Mouse (Mus musculus) forebrain, embryonic 16.5 days (tissue): ENCODE data around the gene Crb3. TPM values are rescaled to one million over a fixed set of nuclear protein-coding genes. Genes with fewer than 3 reads are reported as not detected.
A peak's percentile ranks its signal among the peaks of the same experiment; 100 is the strongest.

Source experiments
- ATAC-seq: fragments of 200-750 bp; cut with Nextera tagmentation; 2 replicates; pipeline ENCODE4 v1.8.0; 2017; ENCODE audit warnings: mild to moderate bottlenecking, moderate library complexity
- H3K27ac ChIP-seq: fragments of 300-500 bp; sonication (generic); 2 replicates; pipeline ENCODE4 v1.5.1; 2014; ENCODE audit warnings: low read length, control low read depth
- H3K27me3 ChIP-seq: fragments of 300-500 bp; sonication (generic); replicated peaks from 2 replicates; pipeline ENCODE4 v1.6.1; 2014; ENCODE audit warnings: low read length; ENCODE audit not compliant: control insufficient read depth, insufficient read depth
- H3K36me3 ChIP-seq: fragments of 300-500 bp; sonication (generic); 2 replicates; pipeline ENCODE4 v1.6.1; 2014; ENCODE audit not compliant: control insufficient read depth, insufficient read depth
- H3K4me1 ChIP-seq: fragments of 300-500 bp; sonication (generic); replicated peaks from 2 replicates; pipeline ENCODE4 v1.6.1; 2014; ENCODE audit warnings: low read length; ENCODE audit not compliant: control insufficient read depth, insufficient read depth
- H3K4me2 ChIP-seq: fragments of 300-500 bp; sonication (generic); 2 replicates; pipeline ENCODE4 v1.6.1; 2014; ENCODE audit warnings: mild to moderate bottlenecking, low read length, control low read depth
- H3K4me3 ChIP-seq: fragments of 300-500 bp; sonication (generic); replicated peaks from 2 replicates; pipeline ENCODE4 v1.5.1; 2014; ENCODE audit warnings: mild to moderate bottlenecking, low read length, control low read depth
- H3K9ac ChIP-seq: fragments of 300-500 bp; sonication (generic); replicated peaks from 2 replicates; pipeline ENCODE4 v1.6.1; 2014; ENCODE audit warnings: low read depth, low read length, control low read depth
- H3K9me3 ChIP-seq: fragments of 300-500 bp; sonication (generic); 2 replicates; pipeline ENCODE4 v1.6.1; 2016; ENCODE audit warnings: low read length; ENCODE audit not compliant: control insufficient read depth
- WGBS: fragments of 180-500 bp; shearing (Covaris S2); extraction: QIAGEN DNeasy Blood & Tissue Kit; methylation state at CpG from one replicate; pipeline ENCODE4 v1.1.7; 2014; 5-methylcytosine and 5-hydroxymethylcytosine counted together
- polyA plus RNA-seq: library from polyadenylated mRNA; unstranded; fragments of >200 nt; fragmentation: Nextera tagmentation; extraction: Ambion mirVana; gene quantifications from 2 replicates; pipeline ENCODE4 v1.2.1, GENCODE M21; 2015

Crb3 gene
- polyA plus RNA-seq, 1 experiment from 2014 or later, result 1.5 TPM

DNA sequence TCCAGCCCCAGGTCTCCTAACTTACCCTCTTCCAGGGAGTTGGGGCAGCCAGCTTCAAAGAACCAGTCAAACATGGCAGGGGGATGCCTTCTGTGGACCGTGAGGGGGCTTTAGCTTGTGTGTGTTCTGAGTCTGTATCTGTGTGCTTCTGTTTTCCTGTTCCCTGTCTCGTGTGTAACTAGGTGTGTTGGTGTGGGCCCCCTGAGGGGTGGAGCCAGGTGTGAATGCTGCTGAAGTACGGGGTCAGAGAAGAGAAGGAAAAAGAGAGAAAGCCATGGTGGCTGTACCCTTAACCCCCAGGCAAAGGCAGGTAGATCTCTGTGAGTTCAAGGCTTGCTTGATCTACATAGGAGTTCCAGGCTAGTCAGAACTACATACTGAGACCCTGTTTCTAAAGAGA lies 18.0 kb downstream of the Crb3 start:
- H3K4me2 ChIP-seq, result no peak overlapping the region
- no peak overlapping the region for H3K9ac ChIP-seq
- H3K36me3 ChIP-seq, result peaks cover 15% of the 10 kb centered on the region
- no peaks in the 10 kb centered on the region for H3K9me3 ChIP-seq
- ATAC-seq, result no peak
- no peak overlapping the region for H3K4me3 ChIP-seq
- H3K27ac ChIP-seq, result no peak overlapping the region
- H3K27me3 ChIP-seq, result no peaks in the 10 kb centered on the region
- no peaks in the 10 kb centered on the region for H3K4me1 ChIP-seq
- 57% methylated on average over 3 of the region's 3 CpGs for WGBS

DNA sequence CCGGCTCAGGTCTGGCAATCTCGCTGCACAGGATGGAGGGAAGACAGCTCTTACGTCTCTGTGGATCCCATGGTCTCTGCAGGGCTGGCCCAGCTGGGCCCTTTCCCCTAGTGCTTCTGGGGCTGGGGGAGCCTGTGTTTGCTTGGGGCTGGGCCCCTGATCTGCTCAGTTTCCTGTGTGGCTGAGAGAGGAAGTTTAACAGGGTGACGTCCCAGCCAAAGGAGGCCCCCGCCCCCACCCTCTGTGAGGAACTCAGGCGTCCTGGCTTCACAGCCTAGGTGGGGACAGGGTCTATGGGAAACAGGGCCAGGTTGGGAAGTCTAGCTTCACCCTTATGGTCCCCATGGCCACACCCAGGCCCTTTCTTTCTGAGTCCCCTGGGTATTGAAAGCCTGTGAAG lies 19.4 kb downstream of the Crb3 start, which contains the start of gene Dennd1c:
TSS of gene Dennd1c (minus strand) at position 179 of the 400 bp plus-strand sequence.
- WGBS, result 62% methylated on average over 6 of the region's 6 CpGs
- Histone ChIP-seq H3K27ac (no peak within 1 kb of the TSS), H3K36me3 (peaks cover 17% of the 10 kb centered on the region), H3K9ac (no peak within 1 kb of the TSS), H3K4me3 (no peak within 1 kb of the TSS), H3K27me3 (no peaks in the 10 kb centered on the region), H3K4me1 (no peaks in the 10 kb centered on the region), H3K4me2 (no peak within 1 kb of the TSS), H3K9me3 (no peaks in the 10 kb centered on the region)
- ATAC-seq, result peak; percentile 26; the same call in 1 of the 2 replicates

- WGBS, result 75% methylated on average over 3 of the region's 3 CpGs
- Histone ChIP-seq H3K27ac (no peak overlapping the region), H3K4me3 (no peak overlapping the region), H3K27me3 (no peaks in the 10 kb centered on the region), H3K4me1 (0 out of 2 replicates have a peak, but pooled peaks cover 7% of the 10 kb centered on the region), H3K36me3 (peaks cover 17% of the 10 kb centered on the region), H3K4me2 (no peak overlapping the region), H3K9me3 (no peaks in the 10 kb centered on the region), H3K9ac (no peak overlapping the region)
- no peak for ATAC-seq
These were observed 21.0 kb downstream of the Crb3 start for GRCm38 (mm10) chr17:57079919-57080318.

GRCm38 (mm10) chr17:57081234-57081842 lies 22.4 kb downstream of the Crb3 start:
- peaks cover 12% of the 10 kb centered on the region for H3K4me1 ChIP-seq
- H3K9ac ChIP-seq, result no peak overlapping the region
- 96% methylated on average over 31 of the region's 31 CpGs for WGBS
- H3K36me3 ChIP-seq, result peaks cover 17% of the 10 kb centered on the region
- H3K27ac ChIP-seq, result no peak overlapping the region
- no peak overlapping the region for H3K4me2 ChIP-seq
- H3K27me3 ChIP-seq, result no peaks in the 10 kb centered on the region
- ATAC-seq, result no peak
- no peak overlapping the region for H3K4me3 ChIP-seq
- H3K9me3 ChIP-seq, result no peaks in the 10 kb centered on the region

DNA sequence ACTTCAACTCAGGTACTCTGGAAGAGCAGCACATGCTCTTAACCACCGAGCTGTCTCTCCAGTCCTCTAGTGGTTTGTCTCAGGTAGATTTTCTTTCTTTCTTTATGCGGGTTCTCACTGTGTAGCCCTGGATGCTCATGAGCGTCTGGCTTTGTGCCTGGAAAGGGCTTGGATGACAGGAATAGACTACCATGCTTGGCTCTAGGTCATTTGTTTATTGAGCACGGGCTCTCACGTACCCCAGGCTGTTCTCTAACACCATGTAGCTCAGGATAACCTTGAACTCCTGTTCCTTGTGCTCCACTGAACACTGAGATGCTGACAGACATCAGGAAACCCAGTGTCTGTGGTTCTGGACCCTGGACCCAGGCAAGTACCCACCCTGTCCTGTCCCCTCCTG lies 23.6 kb downstream of the Crb3 start:
- ATAC-seq, result no peak
- WGBS, result 89% methylated on average over 5 of the region's 5 CpGs
- Histone ChIP-seq H3K27ac (no peak overlapping the region), H3K4me3 (no peak overlapping the region), H3K4me1 (peaks cover 17% of the 10 kb centered on the region), H3K9me3 (no peaks in the 10 kb centered on the region), H3K9ac (no peak overlapping the region), H3K4me2 (no peak overlapping the region), H3K36me3 (peaks cover 17% of the 10 kb centered on the region), H3K27me3 (no peaks in the 10 kb centered on the region)

GRCm38 (mm10) chr17:57085970-57086757 lies 27.3 kb downstream of the Crb3 start:
- Histone ChIP-seq H3K27ac (no peak overlapping the region), H3K4me1 (peaks cover 17% of the 10 kb centered on the region), H3K27me3 (no peaks in the 10 kb centered on the region), H3K4me3 (peak overlapping the region; percentile 74), H3K9me3 (no peaks in the 10 kb centered on the region), H3K4me2 (peak overlapping the region; percentile 60), H3K9ac (no peak overlapping the region), H3K36me3 (peaks cover 9% of the 10 kb centered on the region)
- WGBS, result 90% methylated on average over 11 of the region's 11 CpGs
- ATAC-seq, result no peak

DNA sequence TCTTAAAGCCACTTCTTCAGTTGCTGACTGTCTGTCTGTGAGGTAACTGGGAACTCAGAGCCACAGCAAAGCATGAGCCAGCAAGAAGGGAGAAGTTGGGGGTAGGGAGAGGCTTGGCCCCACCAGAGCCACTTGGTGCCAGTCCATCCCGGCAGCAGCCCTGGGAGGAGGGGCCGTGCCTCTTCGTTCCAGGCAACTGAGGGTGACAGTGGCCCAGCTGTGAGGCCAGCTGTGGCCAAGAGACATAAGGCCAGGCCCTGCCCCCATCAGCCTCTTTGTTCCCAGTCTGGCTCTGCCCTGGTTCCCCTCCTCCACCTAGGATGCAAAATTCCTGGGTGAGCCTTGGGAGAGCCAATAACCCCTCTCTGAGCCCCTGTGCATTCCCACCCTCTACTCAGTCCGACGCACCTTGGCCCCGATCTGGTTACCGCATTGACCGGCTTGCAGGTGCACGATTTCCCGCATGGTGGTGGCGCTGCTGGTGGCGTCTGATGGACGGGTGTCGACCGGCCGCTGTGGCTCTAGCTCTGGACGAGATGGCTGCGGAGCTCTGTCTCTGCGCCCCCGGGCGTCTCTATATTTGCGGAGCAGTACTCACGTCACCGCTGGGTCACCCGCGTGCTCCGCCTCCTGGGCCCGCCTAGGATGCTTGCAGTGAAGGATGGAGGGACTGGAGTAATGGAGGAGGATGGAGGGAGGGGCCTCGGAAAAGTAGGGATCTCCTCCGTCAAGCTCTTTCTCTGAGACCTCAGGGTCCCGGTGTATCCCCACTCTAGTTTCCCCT lies 28.3 kb downstream of the Crb3 start, which contains the start of gene Tubb4a:
TSS of gene Tubb4a (minus strand) at position 734 of the 784 bp plus-strand sequence.
- no peaks in the 10 kb centered on the region for H3K9me3 ChIP-seq
- H3K27me3 ChIP-seq, result no peaks in the 10 kb centered on the region
- 0 out of 2 replicates have a peak, but pooled peaks cover under 1% of the 10 kb centered on the region for H3K36me3 ChIP-seq
- ATAC-seq, result peak; percentile 96
- H3K4me1 ChIP-seq, result peaks cover 17% of the 10 kb centered on the region
- WGBS, result under 1% methylated on average over 31 of the region's 31 CpGs
- peak within 1 kb of the TSS; percentile 62 for H3K27ac ChIP-seq
- peak within 1 kb of the TSS; percentile 74 for H3K4me3 ChIP-seq
- peak within 1 kb of the TSS; percentile 88 for H3K9ac ChIP-seq
- peak within 1 kb of the TSS; percentile 60 for H3K4me2 ChIP-seq

- 95% methylated on average over 3 of the region's 3 CpGs for WGBS
These were observed 35.3 kb downstream of the Crb3 start for GRCm38 (mm10) chr17:57094222-57094621.

More at GRCm38 (mm10) chr17:57094222-57094621, 35.3 kb downstream of the Crb3 start:
- ATAC-seq, result no peak
- H3K4me3 ChIP-seq, result no peak overlapping the region
- no peak overlapping the region for H3K4me2 ChIP-seq
- H3K4me1 ChIP-seq, result peaks cover 7% of the 10 kb centered on the region
- H3K27ac ChIP-seq, result no peak overlapping the region
- no peaks in the 10 kb centered on the region for H3K36me3 ChIP-seq
- no peaks in the 10 kb centered on the region for H3K27me3 ChIP-seq
- no peak overlapping the region for H3K9ac ChIP-seq
- no peaks in the 10 kb centered on the region for H3K9me3 ChIP-seq
